In genomic region chr8:122229819-122230711, GRCm38 (mm10) we compare ENCODE assay signal across 8 mouse cellular contexts. TPM values are rescaled to one million over a fixed set of nuclear protein-coding genes. Genes with fewer than 3 reads are reported as not detected.
DNase-seq lines count a peak whose midpoint lies in the region; ATAC-seq and TF ChIP-seq lines count a peak whose summit lies in the region.

No protein-coding gene starts in this region.

- H3K36me3 ChIP-seq in forebrain, embryonic 13.5 days (ENCODE audit: poor library complexity, severe bottlenecking) = no peaks in the 10 kb centered on the region
- no peaks in the 10 kb centered on the region for H3K36me3 ChIP-seq in hindbrain, embryonic 13.5 days
- H3K36me3 ChIP-seq in stomach, embryonic 15.5 days = no peaks in the 10 kb centered on the region

- peak; percentile 25 to 31 for DNase-seq in left cerebral cortex, adult 2 months (ENCODE audit: extremely low spot score in 1 of 2, low spot score in 2 of 2)
- DNase-seq in left cerebral cortex, adult 9 months (ENCODE audit: low spot score in 2 of 2) = no peak
- peak; percentile 23 for DNase-seq in lung, adult 2 months
- no peak for DNase-seq in frontal cortex, postnatal 14 days (ENCODE audit: low spot score in 2 of 2)

- 1% methylated on average over 82 of the region's 98 CpGs for WGBS in forebrain, embryonic 13.5 days
- 1% methylated on average over 91 of the region's 98 CpGs for WGBS in hindbrain, embryonic 13.5 days
- 1% methylated on average over 92 of the region's 98 CpGs for WGBS in lung, adult 2 months
- 1% methylated on average over 71 of the region's 98 CpGs for WGBS in stomach, embryonic 15.5 days

- no peak for TF ChIP-seq POLR2A in bone marrow macrophage, adult 2 months (IDR thresholded peaks at IDR 0.05; ENCODE audit: borderline replicate concordance, low read depth, low read length)
- TF ChIP-seq POLR2A in lung, adult 2 months (IDR thresholded peaks at IDR 0.05; ENCODE audit: borderline replicate concordance, extremely low read depth, low read depth, low read length) = no peak

- peak; percentile 48 for ATAC-seq in forebrain, embryonic 13.5 days
- ATAC-seq in hindbrain, embryonic 13.5 days (ENCODE audit: low FRiP score) = peak; percentile 36; the same call in 1 of the 2 replicates
- peak; percentile 48; the same call in 1 of the 2 replicates for ATAC-seq in stomach, embryonic 15.5 days (ENCODE audit: insufficient read depth, low FRiP score, low read depth)

- H3K27me3 ChIP-seq in forebrain, embryonic 13.5 days = peaks cover 67% of the 10 kb centered on the region
- H3K27me3 ChIP-seq in hindbrain, embryonic 13.5 days = peaks cover 73% of the 10 kb centered on the region
- H3K27me3 ChIP-seq in stomach, embryonic 15.5 days (replicated peaks) = peaks cover 35% of the 10 kb centered on the region

- intact Hi-C loops in left cerebral cortex, adult 2 months (cut with DNase I) = loop anchor here (2.0 kb wide), 3 partner anchors 39 to 251 kb away; no protein-coding TSS in a partner anchor

- peak overlapping the region; percentile 94 for H3K4me2 ChIP-seq in forebrain, embryonic 13.5 days
- H3K4me2 ChIP-seq in hindbrain, embryonic 13.5 days = peak overlapping the region; percentile 95
- H3K4me2 ChIP-seq in stomach, embryonic 15.5 days = peak overlapping the region; percentile 99

- H3K4me3 ChIP-seq in left cerebral cortex, adult 2 months = peak overlapping the region; percentile 61
- H3K4me3 ChIP-seq in bone marrow macrophage, adult 2 months (ENCODE audit: insufficient read depth, low read length) = peak overlapping the region; percentile 63
- H3K4me3 ChIP-seq in forebrain, embryonic 13.5 days = peak overlapping the region; percentile 50
- H3K4me3 ChIP-seq in hindbrain, embryonic 13.5 days = peak overlapping the region; percentile 53
- peak overlapping the region; percentile 47 for H3K4me3 ChIP-seq in lung, adult 2 months (replicated peaks; ENCODE audit: extremely low read depth, low read depth, low read length)
- H3K4me3 ChIP-seq in stomach, embryonic 15.5 days (replicated peaks) = peak overlapping the region; percentile 59

- no peak for TF ChIP-seq CTCF in left cerebral cortex, adult 2 months (IDR thresholded peaks at IDR 0.05)
- no peak; the same call in 1 of the 2 replicates for TF ChIP-seq CTCF in bone marrow macrophage, adult 2 months (IDR thresholded peaks at IDR 0.05; ENCODE audit: low read depth, low read length)
- TF ChIP-seq CTCF in lung, adult 2 months (IDR thresholded peaks at IDR 0.05; ENCODE audit: insufficient read depth, low read length) = no peak

- no peaks in the 10 kb centered on the region for H3K9me3 ChIP-seq in forebrain, embryonic 13.5 days (replicated peaks)
- H3K9me3 ChIP-seq in hindbrain, embryonic 13.5 days = no peaks in the 10 kb centered on the region
- no peaks in the 10 kb centered on the region for H3K9me3 ChIP-seq in stomach, embryonic 15.5 days

- peaks cover 2% of the 10 kb centered on the region; the same call in 1 of the 2 replicates for H3K4me1 ChIP-seq in bone marrow macrophage, adult 2 months (ENCODE audit: control insufficient read depth, insufficient read depth, low read length)
- peaks cover 14% of the 10 kb centered on the region for H3K4me1 ChIP-seq in forebrain, embryonic 13.5 days
- H3K4me1 ChIP-seq in hindbrain, embryonic 13.5 days (replicated peaks) = peaks cover 36% of the 10 kb centered on the region
- peaks cover 3% of the 10 kb centered on the region; the same call in 1 of the 2 replicates for H3K4me1 ChIP-seq in lung, adult 2 months (ENCODE audit: control insufficient read depth, insufficient read depth, low read length)
- H3K4me1 ChIP-seq in stomach, embryonic 15.5 days = peaks cover 23% of the 10 kb centered on the region

- peak overlapping the region; percentile 73 for H3K27ac ChIP-seq in left cerebral cortex, adult 2 months
- no peak overlapping the region for H3K27ac ChIP-seq in bone marrow macrophage, adult 2 months (ENCODE audit: insufficient read depth, low read depth, low read length)
- H3K27ac ChIP-seq in forebrain, embryonic 13.5 days = no peak overlapping the region
- H3K27ac ChIP-seq in hindbrain, embryonic 13.5 days = no peak overlapping the region
- no peak overlapping the region for H3K27ac ChIP-seq in stomach, embryonic 15.5 days

- H3K9ac ChIP-seq in forebrain, embryonic 13.5 days = peak overlapping the region; percentile 63
- peak overlapping the region; percentile 73 for H3K9ac ChIP-seq in hindbrain, embryonic 13.5 days
- H3K9ac ChIP-seq in stomach, embryonic 15.5 days = peak overlapping the region; percentile 38

RNA-seq across cellular contexts. Expression of gene Zfpm1, which starts 51.9 kb away (rescaled TPM):
- 10 to 100 TPM; 39.5 to 42.1 TPM for total RNA-seq in left cerebral cortex, adult 2 months (2021)
- 5.8 and 7.3 TPM in 2 replicates for polyA plus RNA-seq in bone marrow macrophage, adult 2 months (2012; ENCODE audit: insufficient read depth, insufficient read length, missing spikeins)
- polyA plus RNA-seq in forebrain, embryonic 13.5 days (2015; fragmentation: Nextera tagmentation; extraction: Ambion mirVana) = 0.48 and 0.49 TPM in 2 replicates
- polyA plus RNA-seq in hindbrain, embryonic 13.5 days (2015; fragmentation: Nextera tagmentation; extraction: Ambion mirVana) = 1.4 and 1.5 TPM in 2 replicates
- polyA plus RNA-seq in lung, adult 2 months (2012; rRNA removed) = 32.0 and 38.4 TPM in 2 replicates
- polyA plus RNA-seq in stomach, embryonic 15.5 days (2015; fragmentation: Nextera tagmentation; extraction: Ambion mirVana) = 5.6 and 5.7 TPM in 2 replicates

Comparison
In these comparisons a context has a peak if more than half of its experiments do, and no peak if none do; other contexts are left out.
1. DNase-seq: peak in left cerebral cortex, adult 2 months (2 of 2) and lung, adult 2 months (single experiment); none in left cerebral cortex, adult 9 months (0 of 2) and frontal cortex, postnatal 14 days (0 of 2).
2. Peak in every context shown above with its lines, with median percentiles within 50 percentile points of each other: H3K4me3 ChIP-seq, ATAC-seq, H3K4me2 ChIP-seq and H3K9ac ChIP-seq.